Mouse (Mus musculus): ENCODE data around the gene Asb14.

- TF ChIP-seq CTCF (IDR thresholded peaks at IDR 0.05; ENCODE audit: low read depth, low read length) (no peak), GATA1 (IDR thresholded peaks at IDR 0.05; ENCODE audit: borderline replicate concordance, low read length) (no peak)
These were observed 40.5 kb downstream of the Asb14 start for GRCm38 (mm10) chr14:26934891-26935290.
